Mouse (Mus musculus): ENCODE data around the gene Mn1. TPM values are rescaled to one million over a fixed set of nuclear protein-coding genes. Genes with fewer than 3 reads are reported as not detected.
A peak's percentile ranks its signal among the peaks of the same experiment; 100 is the strongest.

Mn1 gene
- polyA plus RNA-seq, 1 experiment: 1.1 TPM

- WGBS: 69% methylated on average over 3 of the region's 3 CpGs
- H3K27me3 ChIP-seq (replicated peaks; ENCODE audit: control insufficient read depth, insufficient read depth, low read length): no peaks in the 10 kb centered on the region
- H3K27ac ChIP-seq (ENCODE audit: insufficient read depth, low read depth, low read length): no peak overlapping the region
- no peaks in the 10 kb centered on the region for H3K4me1 ChIP-seq (ENCODE audit: control insufficient read depth, insufficient read depth, low read length)
- H3K4me3 ChIP-seq (ENCODE audit: insufficient read depth, low read depth, low read length): no peak overlapping the region
- DNase-seq: no peak
- no peaks in the 10 kb centered on the region for H3K36me3 ChIP-seq (ENCODE audit: control insufficient read depth, insufficient read depth, low read length)
- TF ChIP-seq POLR2A (IDR thresholded peaks at IDR 0.05; ENCODE audit: low read depth, low read length) (no peak), CTCF (conservative IDR thresholded peaks at IDR 0.05; ENCODE audit: insufficient read depth, insufficient read length, low read depth, low read length) (no peak)
Observed at GRCm38 (mm10) chr5:111410665-111411064, 6.5 kb upstream of the Mn1 start.

- Histone ChIP-seq H3K27ac (ENCODE audit: insufficient read depth, low read depth, low read length) (no peak overlapping the region), H3K4me1 (ENCODE audit: control insufficient read depth, insufficient read depth, low read length) (no peaks in the 10 kb centered on the region), H3K27me3 (replicated peaks; ENCODE audit: control insufficient read depth, insufficient read depth, low read length) (peaks cover 2% of the 10 kb centered on the region; the same call in 1 of the 2 replicates), H3K4me3 (ENCODE audit: insufficient read depth, low read depth, low read length) (no peak overlapping the region), H3K36me3 (ENCODE audit: control insufficient read depth, insufficient read depth, low read length) (no peaks in the 10 kb centered on the region)
- DNase-seq: peak; percentile 79
- TF ChIP-seq CTCF (conservative IDR thresholded peaks at IDR 0.05; ENCODE audit: insufficient read depth, insufficient read length, low read depth, low read length) (peak; percentile 84), POLR2A (IDR thresholded peaks at IDR 0.05; ENCODE audit: low read depth, low read length) (no peak)
- WGBS: 1% methylated on average over 5 of the region's 5 CpGs
Observed at GRCm38 (mm10) chr5:111414192-111414591, 3.0 kb upstream of the Mn1 start.

DNA sequence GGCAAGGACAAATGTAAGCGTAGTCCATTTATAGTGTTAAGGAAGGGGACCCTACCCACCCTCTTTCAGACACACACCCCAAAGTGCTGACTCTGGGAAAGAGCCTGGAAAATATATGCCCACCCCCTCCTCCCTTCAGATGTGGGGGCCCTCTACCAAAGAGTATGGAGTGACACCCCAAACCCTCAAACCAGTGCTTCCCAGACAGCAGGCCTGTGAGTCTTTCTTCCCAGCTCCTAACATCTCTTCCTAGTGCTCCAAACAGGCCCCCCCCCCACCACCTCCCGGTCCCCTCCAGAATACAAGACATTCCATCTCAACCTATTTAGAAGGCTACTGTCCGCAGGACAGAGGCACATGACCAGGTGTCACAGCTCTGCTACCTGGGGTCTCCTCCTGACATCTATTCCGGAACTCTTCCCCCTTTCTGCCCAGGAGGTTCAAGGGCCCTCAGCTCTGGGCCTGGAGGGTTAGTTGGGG lies 2.4 kb upstream of the Mn1 start:
- peaks cover 2% of the 10 kb centered on the region; the same call in 1 of the 2 replicates for H3K27me3 ChIP-seq (replicated peaks; ENCODE audit: control insufficient read depth, insufficient read depth, low read length)
- H3K4me3 ChIP-seq (ENCODE audit: insufficient read depth, low read depth, low read length): no peak overlapping the region
- no peak for DNase-seq
- 63% methylated on average over 4 of the region's 4 CpGs for WGBS
- no peak for TF ChIP-seq CTCF (conservative IDR thresholded peaks at IDR 0.05; ENCODE audit: insufficient read depth, insufficient read length, low read depth, low read length)
- no peak for TF ChIP-seq POLR2A (IDR thresholded peaks at IDR 0.05; ENCODE audit: low read depth, low read length)
- no peak overlapping the region for H3K27ac ChIP-seq (ENCODE audit: insufficient read depth, low read depth, low read length)
- no peaks in the 10 kb centered on the region for H3K4me1 ChIP-seq (ENCODE audit: control insufficient read depth, insufficient read depth, low read length)
- H3K36me3 ChIP-seq (ENCODE audit: control insufficient read depth, insufficient read depth, low read length): no peaks in the 10 kb centered on the region

DNA sequence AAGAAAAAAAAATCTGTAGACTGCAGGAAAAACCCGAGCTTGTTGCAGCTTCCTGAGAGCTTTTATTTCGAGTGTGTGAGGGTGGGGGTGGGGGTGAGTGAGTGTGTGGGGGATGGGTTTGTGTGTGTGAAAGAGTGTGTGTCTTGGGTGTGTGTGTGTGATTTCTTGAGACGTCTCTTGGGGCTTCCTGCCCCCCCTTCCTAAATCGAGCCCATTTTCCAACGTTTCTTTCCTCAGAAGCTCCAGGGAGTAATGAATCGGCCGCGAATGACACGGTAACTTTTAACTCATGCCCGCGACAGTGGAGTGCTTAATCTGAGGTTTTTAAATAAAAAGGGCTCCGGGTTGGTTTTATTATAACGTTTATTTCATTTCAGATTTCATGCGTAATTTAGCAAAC lies 1.6 kb upstream of the Mn1 start:
- Histone ChIP-seq H3K4me1 (ENCODE audit: control insufficient read depth, insufficient read depth, low read length) (no peaks in the 10 kb centered on the region), H3K4me3 (ENCODE audit: insufficient read depth, low read depth, low read length) (no peak overlapping the region), H3K36me3 (ENCODE audit: control insufficient read depth, insufficient read depth, low read length) (no peaks in the 10 kb centered on the region), H3K27ac (ENCODE audit: insufficient read depth, low read depth, low read length) (no peak overlapping the region), H3K27me3 (replicated peaks; ENCODE audit: control insufficient read depth, insufficient read depth, low read length) (peaks cover 2% of the 10 kb centered on the region; the same call in 1 of the 2 replicates)
- no peak for TF ChIP-seq CTCF (conservative IDR thresholded peaks at IDR 0.05; ENCODE audit: insufficient read depth, insufficient read length, low read depth, low read length)
- no peak for TF ChIP-seq POLR2A (IDR thresholded peaks at IDR 0.05; ENCODE audit: low read depth, low read length)
- DNase-seq: no peak
- WGBS: 11% methylated on average over 14 of the region's 14 CpGs

- peak; percentile 29; the same call in 1 of the 2 replicates for TF ChIP-seq CTCF (conservative IDR thresholded peaks at IDR 0.05; ENCODE audit: insufficient read depth, insufficient read length, low read depth, low read length)
- TF ChIP-seq POLR2A (IDR thresholded peaks at IDR 0.05; ENCODE audit: low read depth, low read length): no peak
- Histone ChIP-seq H3K4me1 (ENCODE audit: control insufficient read depth, insufficient read depth, low read length) (no peaks in the 10 kb centered on the region), H3K27me3 (replicated peaks; ENCODE audit: control insufficient read depth, insufficient read depth, low read length) (peaks cover 2% of the 10 kb centered on the region; the same call in 1 of the 2 replicates), H3K4me3 (ENCODE audit: insufficient read depth, low read depth, low read length) (no peak overlapping the region), H3K27ac (ENCODE audit: insufficient read depth, low read depth, low read length) (no peak overlapping the region), H3K36me3 (ENCODE audit: control insufficient read depth, insufficient read depth, low read length) (no peaks in the 10 kb centered on the region)
- DNase-seq: peak; percentile 35
- 6% methylated on average over 13 of the region's 13 CpGs for WGBS
Observed at GRCm38 (mm10) chr5:111416048-111416447, 1.1 kb upstream of the Mn1 start.

- H3K4me1 ChIP-seq (ENCODE audit: control insufficient read depth, insufficient read depth, low read length): no peaks in the 10 kb centered on the region
- peaks cover 2% of the 10 kb centered on the region; the same call in 1 of the 2 replicates for H3K27me3 ChIP-seq (replicated peaks; ENCODE audit: control insufficient read depth, insufficient read depth, low read length)
- no peaks in the 10 kb centered on the region for H3K36me3 ChIP-seq (ENCODE audit: control insufficient read depth, insufficient read depth, low read length)
- under 1% methylated on average over 104 of the region's 105 CpGs for WGBS
- no peak overlapping the region for H3K27ac ChIP-seq (ENCODE audit: insufficient read depth, low read depth, low read length)
- peak; percentile 32 for DNase-seq
- peak overlapping the region; percentile 61 for H3K4me3 ChIP-seq (ENCODE audit: insufficient read depth, low read depth, low read length)
- TF ChIP-seq CTCF (conservative IDR thresholded peaks at IDR 0.05; ENCODE audit: insufficient read depth, insufficient read length, low read depth, low read length) (no peak), POLR2A (IDR thresholded peaks at IDR 0.05; ENCODE audit: low read depth, low read length) (no peak)
Observed at GRCm38 (mm10) chr5:111417378-111418131, 393 bp downstream of the Mn1 start.

Measured in kidney, adult 2 months (tissue).